Mouse (Mus musculus): Measurements from ENCODE around the gene Chia1. TPM values are rescaled to one million over a fixed set of nuclear protein-coding genes. Genes with fewer than 3 reads are reported as not detected.
"Not testable (repeated sequence)": the region's sequence is repeated elsewhere in the genome, so short reads cannot be mapped to it uniquely, and the experiment has no call there.

Chia1 gene
- 0.39 TPM in 1 of 2 replicates, not detected in the other for polyA plus RNA-seq (2014; fragmentation: Nextera tagmentation; extraction: Ambion mirVana)

- no peaks in the 10 kb centered on the region for H3K36me3 ChIP-seq (ENCODE audit: control insufficient read depth, insufficient read depth, low read length)
- H3K4me1 ChIP-seq (ENCODE audit: control insufficient read depth, insufficient read depth, low read length) = no peaks in the 10 kb centered on the region
- no peak for ATAC-seq (ENCODE audit: insufficient number of reproducible peaks, insufficient read depth, low FRiP score, low read depth)
- H3K9me3 ChIP-seq (ENCODE audit: control insufficient read depth, low read depth, low read length) = no peaks in the 10 kb centered on the region
- H3K4me3 ChIP-seq (ENCODE audit: low read depth, low read length) = no peak within 1 kb of the TSS
- H3K27ac ChIP-seq (ENCODE audit: low read length) = no peak within 1 kb of the TSS
- 80% methylated on average over 3 of the region's 3 CpGs for WGBS
- no peak within 1 kb of the TSS for H3K9ac ChIP-seq (replicated peaks; ENCODE audit: low read depth, low read length)
- H3K27me3 ChIP-seq (ENCODE audit: control insufficient read depth, insufficient read depth, low read length) = no peaks in the 10 kb centered on the region
- H3K4me2 ChIP-seq (replicated peaks; ENCODE audit: low read depth, low read length) = no peak within 1 kb of the TSS
Measured at GRCm38 (mm10) chr3:106112929-106113328, at the start of gene Chia1. Gene Chia1, plus strand, starts transcription at chr3:106113229.

- ATAC-seq (ENCODE audit: insufficient number of reproducible peaks, insufficient read depth, low FRiP score, low read depth); H3K4me2 ChIP-seq (replicated peaks; ENCODE audit: low read depth, low read length); H3K27ac ChIP-seq (ENCODE audit: low read length); H3K4me3 ChIP-seq (ENCODE audit: low read depth, low read length); H3K36me3 ChIP-seq (ENCODE audit: control insufficient read depth, insufficient read depth, low read length); H3K9ac ChIP-seq (replicated peaks; ENCODE audit: low read depth, low read length); H3K27me3 ChIP-seq (ENCODE audit: control insufficient read depth, insufficient read depth, low read length); H3K4me1 ChIP-seq (ENCODE audit: control insufficient read depth, insufficient read depth, low read length); H3K9me3 ChIP-seq (ENCODE audit: control insufficient read depth, low read depth, low read length): not testable (repeated sequence)
- 39% methylated on average over 5 of the region's 5 CpGs for WGBS
Measured at GRCm38 (mm10) chr3:106067707-106068106, 45.3 kb upstream of the Chia1 start.

GRCm38 (mm10) chr3:106070994-106071393 is 42.0 kb upstream of the Chia1 start:
- no peak overlapping the region for H3K4me2 ChIP-seq (replicated peaks; ENCODE audit: low read depth, low read length)
- ATAC-seq (ENCODE audit: insufficient number of reproducible peaks, insufficient read depth, low FRiP score, low read depth) = no peak
- no peaks in the 10 kb centered on the region for H3K9me3 ChIP-seq (ENCODE audit: control insufficient read depth, low read depth, low read length)

GRCm38 (mm10) chr3:106074824-106075223 is 38.2 kb upstream of the Chia1 start:
- no peaks in the 10 kb centered on the region for H3K9me3 ChIP-seq (ENCODE audit: control insufficient read depth, low read depth, low read length)
- WGBS = 45% methylated on average over 1 of the region's 1 CpGs

More at GRCm38 (mm10) chr3:106070994-106071393, 42.0 kb upstream of the Chia1 start:
- H3K4me1 ChIP-seq (ENCODE audit: control insufficient read depth, insufficient read depth, low read length) = no peaks in the 10 kb centered on the region
- no peaks in the 10 kb centered on the region for H3K27me3 ChIP-seq (ENCODE audit: control insufficient read depth, insufficient read depth, low read length)
- no peak overlapping the region for H3K27ac ChIP-seq (ENCODE audit: low read length)
- no peaks in the 10 kb centered on the region for H3K36me3 ChIP-seq (ENCODE audit: control insufficient read depth, insufficient read depth, low read length)
- no peak overlapping the region for H3K4me3 ChIP-seq (ENCODE audit: low read depth, low read length)
- WGBS = 60% methylated on average over 2 of the region's 2 CpGs
- H3K9ac ChIP-seq (replicated peaks; ENCODE audit: low read depth, low read length) = no peak overlapping the region

GRCm38 (mm10) chr3:106126999-106127398 is 14.0 kb downstream of the Chia1 start:
- Histone ChIP-seq H3K4me2 (replicated peaks; ENCODE audit: low read depth, low read length) (no peak overlapping the region), H3K27me3 (ENCODE audit: control insufficient read depth, insufficient read depth, low read length) (no peaks in the 10 kb centered on the region), H3K36me3 (ENCODE audit: control insufficient read depth, insufficient read depth, low read length) (no peaks in the 10 kb centered on the region), H3K9ac (replicated peaks; ENCODE audit: low read depth, low read length) (no peak overlapping the region), H3K4me1 (ENCODE audit: control insufficient read depth, insufficient read depth, low read length) (no peaks in the 10 kb centered on the region), H3K4me3 (ENCODE audit: low read depth, low read length) (no peak overlapping the region), H3K9me3 (ENCODE audit: control insufficient read depth, low read depth, low read length) (peaks cover 2% of the 10 kb centered on the region; the same call in 1 of the 2 replicates), H3K27ac (ENCODE audit: low read length) (no peak overlapping the region)
- ATAC-seq (ENCODE audit: insufficient number of reproducible peaks, insufficient read depth, low FRiP score, low read depth) = no peak

More at GRCm38 (mm10) chr3:106074824-106075223, 38.2 kb upstream of the Chia1 start:
- H3K9ac ChIP-seq (replicated peaks; ENCODE audit: low read depth, low read length) = no peak overlapping the region
- H3K4me1 ChIP-seq (ENCODE audit: control insufficient read depth, insufficient read depth, low read length) = no peaks in the 10 kb centered on the region
- H3K27ac ChIP-seq (ENCODE audit: low read length) = no peak overlapping the region
- H3K27me3 ChIP-seq (ENCODE audit: control insufficient read depth, insufficient read depth, low read length) = no peaks in the 10 kb centered on the region
- H3K4me2 ChIP-seq (replicated peaks; ENCODE audit: low read depth, low read length) = no peak overlapping the region
- H3K36me3 ChIP-seq (ENCODE audit: control insufficient read depth, insufficient read depth, low read length) = no peaks in the 10 kb centered on the region
- peak; percentile 85 for ATAC-seq (ENCODE audit: insufficient number of reproducible peaks, insufficient read depth, low FRiP score, low read depth)
- H3K4me3 ChIP-seq (ENCODE audit: low read depth, low read length) = no peak overlapping the region

GRCm38 (mm10) chr3:106128807-106129493 is 15.9 kb downstream of the Chia1 start:
- 73% methylated on average over 4 of the region's 4 CpGs for WGBS
- H3K27me3 ChIP-seq (ENCODE audit: control insufficient read depth, insufficient read depth, low read length) = no peaks in the 10 kb centered on the region
- no peaks in the 10 kb centered on the region for H3K36me3 ChIP-seq (ENCODE audit: control insufficient read depth, insufficient read depth, low read length)
- ATAC-seq (ENCODE audit: insufficient number of reproducible peaks, insufficient read depth, low FRiP score, low read depth) = no peak
- no peak overlapping the region for H3K4me3 ChIP-seq (ENCODE audit: low read depth, low read length)
- no peak overlapping the region for H3K4me2 ChIP-seq (replicated peaks; ENCODE audit: low read depth, low read length)
- no peak overlapping the region for H3K27ac ChIP-seq (ENCODE audit: low read length)
- no peaks in the 10 kb centered on the region for H3K4me1 ChIP-seq (ENCODE audit: control insufficient read depth, insufficient read depth, low read length)
- H3K9ac ChIP-seq (replicated peaks; ENCODE audit: low read depth, low read length) = no peak overlapping the region
- peaks cover 2% of the 10 kb centered on the region; the same call in 1 of the 2 replicates for H3K9me3 ChIP-seq (ENCODE audit: control insufficient read depth, low read depth, low read length)

- whole genome bisulfite sequencing = 78% methylated on average over 5 of the region's 5 CpGs
- no peaks in the 10 kb centered on the region for H3K4me1 ChIP-seq (ENCODE audit: control insufficient read depth, insufficient read depth, low read length)
- no peak overlapping the region for H3K4me3 ChIP-seq (ENCODE audit: low read depth, low read length)
- peaks cover 2% of the 10 kb centered on the region; the same call in 1 of the 2 replicates for H3K9me3 ChIP-seq (ENCODE audit: control insufficient read depth, low read depth, low read length)
- H3K36me3 ChIP-seq (ENCODE audit: control insufficient read depth, insufficient read depth, low read length) = no peaks in the 10 kb centered on the region
- H3K27me3 ChIP-seq (ENCODE audit: control insufficient read depth, insufficient read depth, low read length) = no peaks in the 10 kb centered on the region
- no peak overlapping the region for H3K9ac ChIP-seq (replicated peaks; ENCODE audit: low read depth, low read length)
- ATAC-seq (ENCODE audit: insufficient number of reproducible peaks, insufficient read depth, low FRiP score, low read depth) = no peak
- no peak overlapping the region for H3K27ac ChIP-seq (ENCODE audit: low read length)
- no peak overlapping the region for H3K4me2 ChIP-seq (replicated peaks; ENCODE audit: low read depth, low read length)
Measured at GRCm38 (mm10) chr3:106131690-106132089, 18.7 kb downstream of the Chia1 start.

GRCm38 (mm10) chr3:106144081-106144480 is 31.1 kb downstream of the Chia1 start:
- Histone ChIP-seq H3K4me1 (ENCODE audit: control insufficient read depth, insufficient read depth, low read length) (no peaks in the 10 kb centered on the region), H3K36me3 (ENCODE audit: control insufficient read depth, insufficient read depth, low read length) (no peaks in the 10 kb centered on the region), H3K9ac (replicated peaks; ENCODE audit: low read depth, low read length) (no peak overlapping the region), H3K27me3 (ENCODE audit: control insufficient read depth, insufficient read depth, low read length) (no peaks in the 10 kb centered on the region), H3K9me3 (ENCODE audit: control insufficient read depth, low read depth, low read length) (peaks cover 11% of the 10 kb centered on the region; the same call in 1 of the 2 replicates), H3K27ac (ENCODE audit: low read length) (no peak overlapping the region), H3K4me2 (replicated peaks; ENCODE audit: low read depth, low read length) (no peak overlapping the region), H3K4me3 (ENCODE audit: low read depth, low read length) (no peak overlapping the region)
- WGBS = 90% methylated on average over 10 of the region's 10 CpGs
- ATAC-seq (ENCODE audit: insufficient number of reproducible peaks, insufficient read depth, low FRiP score, low read depth) = no peak

- no peak overlapping the region for H3K9ac ChIP-seq (replicated peaks; ENCODE audit: low read depth, low read length)
- 0 out of 2 replicates have a peak, but pooled peaks cover 3% of the 10 kb centered on the region for H3K9me3 ChIP-seq (ENCODE audit: control insufficient read depth, low read depth, low read length)
- H3K4me1 ChIP-seq (ENCODE audit: control insufficient read depth, insufficient read depth, low read length) = no peaks in the 10 kb centered on the region
- H3K36me3 ChIP-seq (ENCODE audit: control insufficient read depth, insufficient read depth, low read length) = no peaks in the 10 kb centered on the region
- no peak for ATAC-seq (ENCODE audit: insufficient number of reproducible peaks, insufficient read depth, low FRiP score, low read depth)
- no peak overlapping the region for H3K4me3 ChIP-seq (ENCODE audit: low read depth, low read length)
- H3K27me3 ChIP-seq (ENCODE audit: control insufficient read depth, insufficient read depth, low read length) = no peaks in the 10 kb centered on the region
- 84% methylated on average over 2 of the region's 2 CpGs for WGBS
- H3K27ac ChIP-seq (ENCODE audit: low read length) = no peak overlapping the region
- H3K4me2 ChIP-seq (replicated peaks; ENCODE audit: low read depth, low read length) = no peak overlapping the region
Measured at GRCm38 (mm10) chr3:106154413-106154812, 41.4 kb downstream of the Chia1 start.
